7 mouse cellular contexts compared by ENCODE assay signal in the genomic region with DNA sequence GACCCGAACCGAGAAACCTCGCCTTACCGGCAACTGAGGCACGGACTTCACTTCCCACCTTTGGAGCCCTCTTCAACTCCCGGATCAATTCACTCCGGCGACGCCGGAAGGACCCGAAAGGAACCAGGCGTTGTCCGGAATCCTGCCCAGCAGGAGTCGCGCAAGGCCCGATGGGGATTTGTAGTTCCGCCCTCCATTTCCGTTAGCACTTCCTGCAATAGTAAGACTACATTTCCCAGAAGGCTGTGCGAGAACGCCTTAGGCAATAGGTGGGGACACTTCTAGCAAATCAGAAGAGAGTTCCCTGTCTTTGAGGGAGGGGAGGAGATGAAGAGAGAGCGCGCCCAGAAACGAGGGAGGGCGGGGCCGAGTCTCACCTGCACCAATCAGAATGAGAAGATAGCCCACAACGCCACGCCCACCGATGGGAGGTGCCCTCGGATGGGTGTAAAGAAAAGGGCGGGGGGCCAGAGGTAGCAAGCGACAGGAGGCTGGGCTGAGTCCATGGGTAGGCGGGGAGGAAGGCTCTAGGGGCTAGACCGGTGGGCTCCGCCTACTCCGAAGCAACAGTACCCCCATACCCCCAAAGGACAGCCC. TPM values are rescaled to one million over a fixed set of nuclear protein-coding genes. Genes with fewer than 3 reads are reported as not detected.
DNase-seq lines count a peak whose midpoint lies in the region; ATAC-seq lines count a peak whose summit lies in the region.

A gene (minus strand): TSS at position 162 of the 597 bp plus-strand sequence.

- H3K4me2 ChIP-seq in intestine, embryonic 15.5 days (replicated peaks): peak within 1 kb of the TSS; percentile 69

- no peaks in the 10 kb centered on the region for H3K36me3 ChIP-seq in intestine, embryonic 15.5 days
- no peaks in the 10 kb centered on the region for H3K36me3 ChIP-seq in midbrain, embryonic 10.5 days

- DNase-seq in adrenal gland, adult 2 months: peak; percentile 100
- DNase-seq in embryo, embryonic 11.5 days (ENCODE audit: low read depth, low spot score): peak; percentile 99
- peak; percentile 98 to 99 for DNase-seq in gastrocnemius, postnatal 36 days
- peak; percentile 99 to 100 for DNase-seq in left cerebral cortex, postnatal 25 days (ENCODE audit: low spot score in 2 of 2)
- DNase-seq in midbrain, embryonic 10.5 days (ENCODE audit: low spot score): peak; percentile 99
- peak; percentile 98 for DNase-seq in right cerebral cortex, postnatal 4 days

- H3K27me3 ChIP-seq in intestine, embryonic 15.5 days (replicated peaks): no peaks in the 10 kb centered on the region
- no peaks in the 10 kb centered on the region for H3K27me3 ChIP-seq in midbrain, embryonic 10.5 days (ENCODE audit: low read depth, poor library complexity, severe bottlenecking)

- intact Hi-C loops in gastrocnemius, postnatal 36 days (cut with DNase I): no loop called here
- intact Hi-C loops in left cerebral cortex, postnatal 25 days (cut with DNase I): loop anchor here (5.0 kb wide), 2 partner anchors 151 to 166 kb away; no protein-coding TSS in a partner anchor

- H3K9ac ChIP-seq in intestine, embryonic 15.5 days: peak within 1 kb of the TSS; percentile 81

- peak; percentile 97 for ATAC-seq in intestine, embryonic 15.5 days

- H3K27ac ChIP-seq in intestine, embryonic 15.5 days: peak within 1 kb of the TSS; percentile 80
- H3K27ac ChIP-seq in midbrain, embryonic 10.5 days (replicated peaks): peak within 1 kb of the TSS; percentile 92

- H3K4me3 ChIP-seq in intestine, embryonic 15.5 days (replicated peaks): peak within 1 kb of the TSS; percentile 79
- peak within 1 kb of the TSS; percentile 64 for H3K4me3 ChIP-seq in midbrain, embryonic 10.5 days

- 0 out of 2 replicates have a peak, but pooled peaks cover 4% of the 10 kb centered on the region for H3K4me1 ChIP-seq in intestine, embryonic 15.5 days (replicated peaks)
- peaks cover 17% of the 10 kb centered on the region for H3K4me1 ChIP-seq in midbrain, embryonic 10.5 days

- under 1% methylated on average over 35 of the region's 35 CpGs for WGBS in intestine, embryonic 15.5 days
- under 1% methylated on average over 35 of the region's 35 CpGs for WGBS in midbrain, embryonic 10.5 days

- no peaks in the 10 kb centered on the region for H3K9me3 ChIP-seq in intestine, embryonic 15.5 days
- no peaks in the 10 kb centered on the region for H3K9me3 ChIP-seq in midbrain, embryonic 10.5 days (replicated peaks)

RNA-seq across cellular contexts. Expression of the gene that starts here (rescaled TPM):
- total RNA-seq in adrenal gland, adult 2 months (2021): 10 to 100 TPM; 57.1 to 62.3 TPM
- 0.22 and 0.55 TPM in 2 replicates for polyA plus RNA-seq in adrenal gland, adult 2 months (2012; rRNA removed)
- 10 to 100 TPM; 12.7 to 14.6 TPM for total RNA-seq in gastrocnemius, postnatal 36 days (2021)
- polyA plus RNA-seq in intestine, embryonic 15.5 days (2015; fragmentation: Nextera tagmentation; extraction: Ambion mirVana): 78.5 and 93.0 TPM in 2 replicates
- total RNA-seq in left cerebral cortex, postnatal 25 days (2021): 10 to 100 TPM; 62.5 to 66.9 TPM
- polyA plus RNA-seq in midbrain, embryonic 10.5 days (2016; fragmentation: Nextera tagmentation; extraction: Ambion mirVana): 82.5 and 84.9 TPM in 2 replicates

Comparison
In these comparisons a context has a peak if more than half of its experiments do, and no peak if none do; other contexts are left out.
1. Peak in every context shown above with its lines: DNase-seq, ATAC-seq, H3K4me3 ChIP-seq and H3K27ac ChIP-seq.
2. RNA of the gene that starts here (polyA plus RNA-seq): 78.5 to 93.0 TPM in intestine, embryonic 15.5 days and 82.5 to 84.9 TPM in midbrain, embryonic 10.5 days; 0.22 to 0.55 TPM in adrenal gland, adult 2 months; every median in the first group is over 10 times any median in the second.